Mouse (Mus musculus) liver, postnatal 0 days (tissue): Measurements from ENCODE around the gene Prl4a1.
"Not testable (repeated sequence)": the region's sequence is repeated elsewhere in the genome, so short reads cannot be mapped to it uniquely, and the experiment has no call there.

Experiments
- CTCF ChIP-seq: sonication (generic); IDR thresholded peaks from 2 replicates; pipeline ENCODE4 v1.5.1; 2016; ENCODE audit warnings: antibody characterized with exemption, low read depth
- EP300 ChIP-seq: IDR thresholded peaks from 2 replicates; pipeline ENCODE4 v1.6.1; 2016; ENCODE audit warnings: antibody characterized with exemption, low read depth, mild to moderate bottlenecking

GRCm38 (mm10) chr13:27996557-27996956 lies 19.5 kb upstream of the Prl4a1 start:
- TF ChIP-seq CTCF, EP300: not testable (repeated sequence)
